Mouse (Mus musculus) intestine, embryonic 14.5 days (tissue): ENCODE measurements around the gene Snn. TPM values are rescaled to one million over a fixed set of nuclear protein-coding genes. Genes with fewer than 3 reads are reported as not detected.

ENCODE experiments used
- ATAC-seq: fragments of 200-750 bp; cut with Nextera tagmentation; replicated peaks from 2 replicates; pipeline ENCODE4 v1.8.0; 2017; ENCODE audit warnings: low read depth, moderate number of reproducible peaks, moderate TSS enrichment, moderate library complexity; ENCODE audit not compliant: low FRiP score, low TSS enrichment
- DNase-seq: peaks from one replicate; pipeline ENCODE4 v3.0.0-alpha.2; 2018; ENCODE audit warnings: low spot score
- H3K27ac ChIP-seq: fragments of 300-500 bp; sonication (generic); 2 replicates; pipeline ENCODE4 v1.5.1; 2014; ENCODE audit warnings: low read depth, mild to moderate bottlenecking, control low read depth
- H3K27me3 ChIP-seq: fragments of 300-500 bp; sonication (generic); replicated peaks from 2 replicates; pipeline ENCODE4 v1.6.1; 2014; ENCODE audit warnings: low read length, control low read depth; ENCODE audit not compliant: control insufficient read depth, insufficient read depth
- H3K36me3 ChIP-seq: fragments of 300-500 bp; sonication (generic); 2 replicates; pipeline ENCODE4 v1.6.1; 2014; ENCODE audit warnings: low read length, control low read depth; ENCODE audit not compliant: control insufficient read depth, insufficient read depth
- H3K4me1 ChIP-seq: fragments of 300-500 bp; sonication (generic); replicated peaks from 2 replicates; pipeline ENCODE4 v1.6.1; 2014; ENCODE audit warnings: low read length, control low read depth, mixed read lengths; ENCODE audit not compliant: control insufficient read depth, insufficient read depth
- H3K4me2 ChIP-seq: fragments of 300-500 bp; sonication (generic); 2 replicates; pipeline ENCODE4 v1.6.1; 2014; ENCODE audit warnings: low read length
- H3K4me3 ChIP-seq: fragments of 300-500 bp; sonication (generic); 2 replicates; pipeline ENCODE4 v1.5.1; 2014; ENCODE audit warnings: low read depth, low read length, control low read depth, mixed read lengths
- H3K9ac ChIP-seq: fragments of 300-500 bp; sonication (generic); 2 replicates; pipeline ENCODE4 v1.6.1; 2014; ENCODE audit warnings: mild to moderate bottlenecking, low read length
- H3K9me3 ChIP-seq: fragments of 300-500 bp; sonication (generic); 2 replicates; pipeline ENCODE4 v1.6.1; 2016; ENCODE audit warnings: low read length, control low read depth; ENCODE audit not compliant: control insufficient read depth
- WGBS: fragments of 180-500 bp; shearing (Covaris S2); extraction: QIAGEN DNeasy Blood & Tissue Kit; methylation state at CpG from one replicate; pipeline ENCODE4 v1.1.7; 2014; 5-methylcytosine and 5-hydroxymethylcytosine counted together
- polyA plus RNA-seq: library from polyadenylated mRNA; unstranded; fragments of >200 nt; fragmentation: Nextera tagmentation; extraction: Ambion mirVana; gene quantifications from 2 replicates; pipeline ENCODE4 v1.2.1, GENCODE M21; 2014

Snn gene
- polyA plus RNA-seq, 1 experiment from 2014 or later: 33.7 TPM

DNA sequence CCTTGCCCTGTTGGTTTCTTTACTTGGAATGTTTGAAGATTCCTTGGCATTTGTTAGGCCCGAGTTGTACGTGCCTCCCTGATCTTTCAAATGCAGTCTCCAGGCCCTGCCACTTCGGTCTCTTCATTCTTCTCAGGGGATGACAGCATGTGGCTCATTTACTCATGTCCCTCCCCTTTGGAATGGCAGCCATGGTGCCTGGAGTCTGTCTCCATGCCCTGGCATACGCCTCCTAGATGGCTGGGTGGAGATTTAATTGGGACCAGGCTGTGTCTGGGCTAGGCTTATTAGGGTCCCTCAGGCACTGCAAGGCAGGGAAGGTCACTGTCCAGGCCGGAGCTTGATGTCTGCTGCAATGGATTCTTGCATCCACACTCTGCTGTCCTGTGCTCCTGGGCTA is 4.8 kb upstream of the Snn start:
- 65% methylated on average over 5 of the region's 5 CpGs for WGBS
- H3K4me2 ChIP-seq: no peak overlapping the region
- H3K27ac ChIP-seq: no peak overlapping the region
- H3K9me3 ChIP-seq: no peaks in the 10 kb centered on the region
- DNase-seq (no peak), ATAC-seq (no peak)
- no peaks in the 10 kb centered on the region for H3K4me1 ChIP-seq
- no peak overlapping the region for H3K4me3 ChIP-seq
- no peaks in the 10 kb centered on the region for H3K27me3 ChIP-seq
- no peaks in the 10 kb centered on the region for H3K36me3 ChIP-seq
- H3K9ac ChIP-seq: no peak overlapping the region

- no peak overlapping the region for H3K4me3 ChIP-seq
- 0 out of 2 replicates have a peak, but pooled peaks cover 3% of the 10 kb centered on the region for H3K36me3 ChIP-seq
- H3K9ac ChIP-seq: peak overlapping the region; percentile 14; the same call in 1 of the 2 replicates
- H3K4me1 ChIP-seq: peaks cover 31% of the 10 kb centered on the region
- no peaks in the 10 kb centered on the region for H3K9me3 ChIP-seq
- no peak overlapping the region; the same call in 1 of the 2 replicates for H3K4me2 ChIP-seq
- H3K27ac ChIP-seq: peak overlapping the region; percentile 86
- peak; percentile 72 for DNase-seq
- 30% methylated on average over 13 of the region's 13 CpGs for WGBS
- H3K27me3 ChIP-seq: no peaks in the 10 kb centered on the region
- ATAC-seq: no peak
Observed at GRCm38 (mm10) chr16:11062794-11063721, 2.3 kb downstream of the Snn start.

GRCm38 (mm10) chr16:11064341-11064740 is 3.6 kb downstream of the Snn start:
- Histone ChIP-seq H3K27ac (no peak overlapping the region), H3K9ac (no peak overlapping the region), H3K4me1 (peaks cover 41% of the 10 kb centered on the region), H3K4me2 (no peak overlapping the region), H3K36me3 (0 out of 2 replicates have a peak, but pooled peaks cover 5% of the 10 kb centered on the region), H3K27me3 (no peaks in the 10 kb centered on the region), H3K4me3 (no peak overlapping the region), H3K9me3 (no peaks in the 10 kb centered on the region)
- DNase-seq: no peak
- no peak for ATAC-seq
- 90% methylated on average over 4 of the region's 4 CpGs for WGBS

DNA sequence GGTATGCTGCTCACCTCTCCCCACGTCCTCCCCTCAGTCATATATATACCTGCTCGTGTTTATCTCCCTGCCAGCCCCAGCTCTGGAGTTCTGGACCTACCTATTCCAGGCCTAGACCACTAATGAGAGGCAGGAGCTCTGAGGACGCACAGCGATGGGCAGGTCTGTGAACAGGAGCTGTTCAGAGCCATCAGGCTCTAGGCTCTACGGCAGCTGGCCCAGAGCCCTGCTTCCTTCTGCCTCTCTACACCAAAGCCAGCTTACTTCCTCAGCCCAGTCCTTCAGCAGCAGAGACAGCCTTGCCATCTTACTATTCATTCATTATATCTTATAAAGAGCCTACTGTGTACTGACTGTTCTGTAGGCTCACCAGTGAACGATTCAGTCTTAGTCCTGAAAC is 4.0 kb downstream of the Snn start:
- 0 out of 2 replicates have a peak, but pooled peaks cover 5% of the 10 kb centered on the region for H3K36me3 ChIP-seq
- WGBS: 84% methylated on average over 6 of the region's 6 CpGs
- ATAC-seq (no peak), DNase-seq (no peak)
- H3K27ac ChIP-seq: no peak overlapping the region
- no peaks in the 10 kb centered on the region for H3K9me3 ChIP-seq
- no peaks in the 10 kb centered on the region for H3K27me3 ChIP-seq
- no peak overlapping the region for H3K9ac ChIP-seq
- H3K4me1 ChIP-seq: peaks cover 45% of the 10 kb centered on the region
- H3K4me2 ChIP-seq: no peak overlapping the region
- no peak overlapping the region for H3K4me3 ChIP-seq

DNA sequence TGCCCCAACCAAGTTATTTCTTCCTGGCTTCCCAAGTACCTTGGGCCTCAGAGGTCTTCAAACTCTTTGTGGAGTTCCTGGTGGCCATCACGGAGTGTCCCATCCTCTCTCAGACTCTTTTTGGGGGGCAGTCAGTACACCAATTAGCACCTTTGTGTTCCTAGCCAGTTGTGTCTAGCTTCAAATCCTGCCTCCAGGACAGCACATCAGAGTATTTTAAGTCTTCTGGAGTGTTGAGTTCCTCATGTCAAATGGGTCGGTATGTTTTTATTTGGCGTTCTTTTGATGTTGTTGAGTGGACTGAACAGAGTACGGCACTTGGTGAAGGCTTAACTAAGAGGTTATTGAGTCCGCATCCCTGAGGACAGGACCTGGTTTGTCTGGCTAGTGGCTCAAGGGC is 4.7 kb downstream of the Snn start:
- Histone ChIP-seq H3K9me3 (no peaks in the 10 kb centered on the region), H3K4me3 (peak overlapping the region; percentile 56), H3K27ac (peak overlapping the region; percentile 48; the same call in 1 of the 2 replicates), H3K27me3 (no peaks in the 10 kb centered on the region), H3K36me3 (0 out of 2 replicates have a peak, but pooled peaks cover 5% of the 10 kb centered on the region), H3K4me2 (peak overlapping the region; percentile 77), H3K4me1 (peaks cover 51% of the 10 kb centered on the region), H3K9ac (peak overlapping the region; percentile 38; the same call in 1 of the 2 replicates)
- DNase-seq (no peak), ATAC-seq (no peak)
- 68% methylated on average over 5 of the region's 5 CpGs for WGBS

GRCm38 (mm10) chr16:11066029-11066832 is 5.5 kb downstream of the Snn start, which contains the start of gene Litaf:
Litaf (minus strand) TSS chr16:11066157.
- Histone ChIP-seq H3K4me2 (peak within 1 kb of the TSS; percentile 77), H3K36me3 (0 out of 2 replicates have a peak, but pooled peaks cover 10% of the 10 kb centered on the region), H3K27me3 (no peaks in the 10 kb centered on the region), H3K9me3 (no peaks in the 10 kb centered on the region), H3K4me3 (peak within 1 kb of the TSS; percentile 56), H3K27ac (peak within 1 kb of the TSS; percentile 84), H3K4me1 (peaks cover 51% of the 10 kb centered on the region), H3K9ac (peak within 1 kb of the TSS; percentile 84)
- ATAC-seq: peak; percentile 98
- peak; percentile 96 for DNase-seq
- WGBS: under 1% methylated on average over 77 of the region's 78 CpGs

- ATAC-seq (peak; percentile 44), DNase-seq (peak; percentile 87)
- peak overlapping the region; percentile 84 for H3K27ac ChIP-seq
- H3K9me3 ChIP-seq: no peaks in the 10 kb centered on the region
- H3K4me1 ChIP-seq: peaks cover 51% of the 10 kb centered on the region
- no peaks in the 10 kb centered on the region for H3K27me3 ChIP-seq
- H3K4me3 ChIP-seq: peak overlapping the region; percentile 56
- peak overlapping the region; percentile 77 for H3K4me2 ChIP-seq
- 0% methylated on average over 22 of the region's 22 CpGs for WGBS
- peak overlapping the region; percentile 84 for H3K9ac ChIP-seq
- H3K36me3 ChIP-seq: peaks cover 15% of the 10 kb centered on the region
Observed at GRCm38 (mm10) chr16:11066833-11067191, 6.1 kb downstream of the Snn start.

DNA sequence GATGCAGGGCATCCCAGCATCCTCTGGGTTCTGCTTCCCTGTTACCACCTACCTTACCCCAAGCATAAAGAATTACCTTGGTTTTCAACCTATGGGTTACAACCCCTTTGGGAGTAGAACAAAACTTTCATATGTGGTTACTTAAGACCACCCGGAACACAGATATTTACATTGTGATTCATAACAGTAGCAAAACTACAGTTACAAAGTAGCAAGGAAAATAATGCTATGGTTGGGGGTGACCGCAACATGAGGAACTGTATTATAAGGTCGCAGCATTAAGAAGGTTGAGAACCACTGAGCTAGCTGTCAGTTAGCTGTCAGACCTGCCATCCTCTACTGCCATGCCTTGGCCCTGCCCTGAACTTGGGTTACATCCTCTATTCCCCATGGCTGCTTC is 7.9 kb downstream of the Snn start:
- DNase-seq (no peak), ATAC-seq (no peak)
- no peaks in the 10 kb centered on the region for H3K9me3 ChIP-seq
- peak overlapping the region; percentile 13 for H3K4me2 ChIP-seq
- peaks cover 34% of the 10 kb centered on the region for H3K36me3 ChIP-seq
- H3K27me3 ChIP-seq: no peaks in the 10 kb centered on the region
- H3K4me3 ChIP-seq: no peak overlapping the region
- H3K27ac ChIP-seq: 0 out of 2 replicates have a peak overlapping the region, but pooled peaks have one; percentile 54
- peaks cover 41% of the 10 kb centered on the region for H3K4me1 ChIP-seq
- no peak overlapping the region for H3K9ac ChIP-seq
- 89% methylated on average over 3 of the region's 3 CpGs for WGBS
